Mouse (Mus musculus) liver, adult 2 months (tissue): ENCODE results near the gene Fam149b.

Source experiments
- CTCF ChIP-seq: fragments of 200-500 bp; IDR thresholded peaks from 2 replicates; pipeline ENCODE4 v1.5.1; 2011; ENCODE audit warnings: low read depth, low read length, control low read depth
- POLR2A ChIP-seq: fragments of 200-500 bp; IDR thresholded peaks from 2 replicates; pipeline ENCODE4 v1.6.1; 2011; ENCODE audit warnings: low read length, control low read depth; ENCODE audit not compliant: insufficient read depth; ENCODE audit errors: extremely low read depth

- TF ChIP-seq CTCF = no peak
- TF ChIP-seq POLR2A = no peak
These were observed 20.3 kb downstream of the Fam149b start for GRCm38 (mm10) chr14:20368271-20368670.
